Comparison of ENCODE assay signal across 8 mouse cellular contexts in the genomic region with DNA sequence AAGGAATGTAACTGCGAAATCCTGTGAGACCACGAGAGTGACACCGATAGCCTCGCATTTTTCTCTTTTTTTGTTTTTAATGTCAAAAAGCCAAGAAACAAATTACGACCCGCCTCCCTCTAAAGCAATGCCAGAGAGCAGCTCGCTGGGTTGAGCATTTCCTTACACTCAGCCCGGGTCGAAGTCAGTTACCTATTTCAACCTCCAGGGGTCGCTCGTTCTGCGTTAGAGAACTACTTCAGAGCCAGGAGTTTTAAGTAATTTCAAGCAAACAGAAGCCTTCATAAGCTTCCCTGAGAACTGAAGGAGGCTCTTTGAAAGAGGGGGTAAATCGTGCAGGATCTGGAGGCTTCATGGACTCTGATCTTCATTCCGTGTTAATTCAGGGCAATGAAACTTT. TPM values are rescaled to one million over a fixed set of nuclear protein-coding genes. Genes with fewer than 3 reads are reported as not detected.
A peak's percentile ranks its signal among the peaks of the same experiment; 100 is the strongest.
DNase-seq lines count a peak whose midpoint lies in the region; ATAC-seq and TF ChIP-seq lines count a peak whose summit lies in the region.

No protein-coding gene starts in this region.

- peak; percentile 53 for DNase-seq in WW6 (ENCODE audit: low read depth, low spot score)
- DNase-seq in cerebellum, postnatal 4 days (ENCODE audit: low spot score in 2 of 2) = peak; percentile 70 to 82
- peak; percentile 68 to 70 for DNase-seq in gastrocnemius, adult 8-10 months (ENCODE audit: low spot score in 2 of 2)
- DNase-seq in hindbrain, postnatal 0 days (ENCODE audit: low spot score) = peak; percentile 93
- DNase-seq in left cerebral cortex, adult 18-20 months (ENCODE audit: low spot score in 2 of 2) = peak; percentile 84 to 86
- DNase-seq in lung, postnatal 4 days = peak; percentile 72 to 87
- DNase-seq in right cerebral cortex, adult 18-20 months = peak; percentile 81
- DNase-seq in urinary bladder, adult 2 months (ENCODE audit: low spot score) = peak; percentile 48

- no peaks in the 10 kb centered on the region for H3K4me1 ChIP-seq in hindbrain, postnatal 0 days (ENCODE audit: insufficient read depth, low read length)

- H3K27ac ChIP-seq in hindbrain, postnatal 0 days = no peak overlapping the region

- 4% methylated on average over 14 of the region's 14 CpGs for WGBS in hindbrain, postnatal 0 days

- peak overlapping the region; percentile 16; the same call in 1 of the 2 replicates for H3K4me3 ChIP-seq in hindbrain, postnatal 0 days (ENCODE audit: low read length)

- no peaks in the 10 kb centered on the region for H3K27me3 ChIP-seq in hindbrain, postnatal 0 days (ENCODE audit: insufficient read depth, low read length)

- H3K9me3 ChIP-seq in hindbrain, postnatal 0 days (ENCODE audit: low read length) = no peaks in the 10 kb centered on the region

- peak; percentile 85 for ATAC-seq in hindbrain, postnatal 0 days

- no peaks in the 10 kb centered on the region for H3K36me3 ChIP-seq in hindbrain, postnatal 0 days (ENCODE audit: insufficient read depth, low read length)

- no peak overlapping the region; the same call in 1 of the 2 replicates for H3K9ac ChIP-seq in hindbrain, postnatal 0 days (replicated peaks; ENCODE audit: low read length)

- H3K4me2 ChIP-seq in hindbrain, postnatal 0 days (ENCODE audit: low read depth, low read length) = peak overlapping the region; percentile 49

- TF ChIP-seq CTCF in hindbrain, postnatal 0 days (IDR thresholded peaks at IDR 0.05; ENCODE audit: low read depth) = peak; percentile 85

RNA-seq across cellular contexts. Expression of gene Mrgprh, which starts 4.3 kb away (rescaled TPM):
- total RNA-seq in gastrocnemius, adult 8-10 months (2022) = 1 to 10 TPM; 3.9 to 5.2 (median 4.9) TPM
- not detected in 2 replicates for total RNA-seq in hindbrain, postnatal 0 days (2014; rRNA removed)
- not detected in 2 replicates for polyA plus RNA-seq in hindbrain, postnatal 0 days (2015; fragmentation: Nextera tagmentation; extraction: Ambion mirVana)
- not detected for total RNA-seq in left cerebral cortex, adult 18-20 months (2021)
- 0.30 and 0.41 TPM in 2 replicates for polyA plus RNA-seq in urinary bladder, adult 2 months (2012; rRNA removed)

RNA-seq across cellular contexts. Expression of gene Mas1, which starts 12.2 kb away (rescaled TPM):
- total RNA-seq in gastrocnemius, adult 8-10 months (2022) = under 1 TPM; 0.22 to 0.35 (median 0.28) TPM
- 0.10 TPM in 1 of 2 replicates, not detected in the other for total RNA-seq in hindbrain, postnatal 0 days (2014; rRNA removed)
- 0.19 and 0.32 TPM in 2 replicates for polyA plus RNA-seq in hindbrain, postnatal 0 days (2015; fragmentation: Nextera tagmentation; extraction: Ambion mirVana)
- total RNA-seq in left cerebral cortex, adult 18-20 months (2021) = 10 to 100 TPM; 33.7 to 39.3 TPM
- 0.33 and 0.38 TPM in 2 replicates for polyA plus RNA-seq in urinary bladder, adult 2 months (2012; rRNA removed)

RNA-seq across cellular contexts. Expression of gene Pnldc1, which starts 29.9 kb away (rescaled TPM):
- under 1 TPM in 1 of 4 experiments, not detected in 3; 0.92 TPM for total RNA-seq in gastrocnemius, adult 8-10 months (2022)
- 0.94 and 2.4 TPM in 2 replicates for total RNA-seq in hindbrain, postnatal 0 days (2014; rRNA removed)
- polyA plus RNA-seq in hindbrain, postnatal 0 days (2015; fragmentation: Nextera tagmentation; extraction: Ambion mirVana) = 1.8 and 2.0 TPM in 2 replicates
- 1 to 10 TPM; 2.3 to 4.2 TPM for total RNA-seq in left cerebral cortex, adult 18-20 months (2021)
- polyA plus RNA-seq in urinary bladder, adult 2 months (2012; rRNA removed) = 0.60 and 1.3 TPM in 2 replicates

RNA-seq across cellular contexts. Expression of gene Tcp1, which starts 35.3 kb away (rescaled TPM):
- total RNA-seq in gastrocnemius, adult 8-10 months (2022) = 100 to 1,000 TPM; 172 to 195 (median 176) TPM
- 310 and 510 TPM in 2 replicates for total RNA-seq in hindbrain, postnatal 0 days (2014; rRNA removed)
- polyA plus RNA-seq in hindbrain, postnatal 0 days (2015; fragmentation: Nextera tagmentation; extraction: Ambion mirVana) = 350 TPM in 2 replicates
- 100 to 1,000 TPM; 221 to 227 TPM for total RNA-seq in left cerebral cortex, adult 18-20 months (2021)
- polyA plus RNA-seq in urinary bladder, adult 2 months (2012; rRNA removed) = 152 and 176 TPM in 2 replicates

RNA-seq across cellular contexts. Expression of gene Mrpl18, which starts 36.0 kb away (rescaled TPM):
- 100 to 1,000 TPM; 109 to 116 (median 111) TPM for total RNA-seq in gastrocnemius, adult 8-10 months (2022)
- 34.1 and 46.9 TPM in 2 replicates for total RNA-seq in hindbrain, postnatal 0 days (2014; rRNA removed)
- polyA plus RNA-seq in hindbrain, postnatal 0 days (2015; fragmentation: Nextera tagmentation; extraction: Ambion mirVana) = 116 and 123 TPM in 2 replicates
- 10 to 100 TPM; 60.4 to 66.3 TPM for total RNA-seq in left cerebral cortex, adult 18-20 months (2021)
- polyA plus RNA-seq in urinary bladder, adult 2 months (2012; rRNA removed) = 57.0 and 59.1 TPM in 2 replicates

Comparison
In these comparisons a context has a peak if more than half of its experiments do, and no peak if none do; other contexts are left out.
1. RNA of gene Mas1, which starts 12.2 kb away (total RNA-seq): 33.7 to 39.3 TPM in left cerebral cortex, adult 18-20 months; 0.22 to 0.35 TPM in gastrocnemius, adult 8-10 months and 0.10 TPM in hindbrain, postnatal 0 days; every median in the first group is over 10 times any median in the second.
2. Peak in every context shown above with its lines, with median percentiles within 50 percentile points of each other: DNase-seq.